Mouse (Mus musculus): ENCODE measurements around the gene Sec14l1. TPM values are rescaled to one million over a fixed set of nuclear protein-coding genes. Genes with fewer than 3 reads are reported as not detected.

The Sec14l1 gene
- total and polyA plus RNA-seq, 3 experiments, result 42.0 to 55.9 TPM; not detected in 1

DNA sequence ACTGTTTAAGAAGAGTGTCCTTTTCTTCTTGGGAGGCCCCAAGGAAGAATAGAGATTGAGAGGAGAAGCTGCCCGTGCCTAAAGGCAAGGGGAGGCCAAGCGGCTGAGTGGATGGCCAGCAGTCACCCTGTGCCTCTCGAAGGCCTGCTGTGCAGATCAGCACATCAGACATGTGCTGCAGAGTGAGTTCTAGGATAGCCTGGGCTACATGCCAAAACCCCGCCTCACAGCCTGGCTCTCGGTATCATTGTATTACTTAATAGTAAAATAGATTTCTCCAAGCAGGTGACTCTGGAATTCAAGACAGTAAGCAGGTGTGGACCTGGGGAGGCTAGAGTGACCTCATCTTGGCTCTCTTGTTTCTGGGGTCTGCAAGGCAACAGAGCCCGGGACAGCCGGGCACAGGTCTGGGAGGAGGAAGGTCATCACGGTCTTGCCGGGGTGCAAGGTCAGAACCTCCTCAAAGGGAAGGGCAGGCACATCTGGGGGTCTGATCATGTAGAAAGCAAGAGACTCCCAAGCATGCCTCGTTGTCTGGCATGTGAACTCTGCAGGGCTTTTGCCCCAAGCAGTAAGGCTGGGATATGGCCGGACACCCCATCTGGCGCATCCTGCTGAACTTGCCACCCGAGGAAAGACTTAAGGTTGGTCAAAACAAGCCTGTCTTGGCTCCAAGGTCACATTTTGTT is 44.4 kb downstream of the Sec14l1 start:
- peak; percentile 55 for DNase-seq (ENCODE audit: low read depth, low spot score)
- no peak overlapping the region for H3K27ac ChIP-seq (ENCODE audit: control insufficient read depth, low read depth, low read length)
- no peaks in the 10 kb centered on the region for H3K27me3 ChIP-seq (ENCODE audit: control insufficient read depth in 1 of 2, insufficient read depth in 2 of 2, low read length in 2 of 2)
- no peaks in the 10 kb centered on the region; a peak in 1 of 4 replicates for H3K36me3 ChIP-seq (ENCODE audit: control insufficient read depth in 1 of 2, insufficient read depth in 2 of 2, low read length in 2 of 2)
- no peak overlapping the region for H3K9ac ChIP-seq (ENCODE audit: control insufficient read depth, low read depth, low read length, poor library complexity, severe bottlenecking)
- no peaks in the 10 kb centered on the region for H3K79me2 ChIP-seq (ENCODE audit: control insufficient read depth, insufficient read depth, low read length, poor library complexity)
- H3K4me3 ChIP-seq (ENCODE audit: control insufficient read depth in 1 of 2, insufficient read depth in 1 of 2, low read depth in 2 of 2, low read length in 2 of 2), result no peak overlapping the region
- H3K4me1 ChIP-seq (ENCODE audit: control insufficient read depth in 1 of 2, insufficient read depth in 2 of 2, low read length in 2 of 2), result peaks cover 0 to 2% of the 10 kb centered on the region in 2 experiments; a peak in 2 of 4 replicates
- H3K9me3 ChIP-seq (replicated peaks; ENCODE audit: insufficient read depth, low read length), result no peaks in the 10 kb centered on the region
- no peak for TF ChIP-seq ZC3H11A (IDR thresholded peaks at IDR 0.05; ENCODE audit: low read depth, low read length)
- TF ChIP-seq MAFK (IDR thresholded peaks at IDR 0.05; ENCODE audit: borderline replicate concordance, low read depth, low read length), result no peak
- TF ChIP-seq MAX (IDR thresholded peaks at IDR 0.05; ENCODE audit: low read length), result peak; percentile 59; the same call in 1 of the 2 replicates
- no peak for TF ChIP-seq POLR2AphosphoS5 (IDR thresholded peaks at IDR 0.05; ENCODE audit: borderline replicate concordance, low read depth, low read length)
- no peak for TF ChIP-seq MAZ (IDR thresholded peaks at IDR 0.05; ENCODE audit: low read depth, low read length)
- no peak for TF ChIP-seq POLR2AphosphoS2 (IDR thresholded peaks at IDR 0.05; ENCODE audit: low read length)
- no peak for TF ChIP-seq CHD1 (IDR thresholded peaks at IDR 0.05; ENCODE audit: low read depth, low read length)
- TF ChIP-seq MXI1 (IDR thresholded peaks at IDR 0.05; ENCODE audit: low read depth, low read length), result peak; percentile 31; the same call in 1 of the 2 replicates
- TF ChIP-seq USF2 (IDR thresholded peaks at IDR 0.05; ENCODE audit: borderline replicate concordance in 1 of 2, insufficient read depth in 1 of 2, low read depth in 1 of 2, low read length in 2 of 2), result no peak
- no peak for TF ChIP-seq EP300 (IDR thresholded peaks at IDR 0.05; ENCODE audit: low read depth in 1 of 2, low read length in 2 of 2)
- TF ChIP-seq HCFC1 (IDR thresholded peaks at IDR 0.05; ENCODE audit: low read depth, low read length), result no peak

DNA sequence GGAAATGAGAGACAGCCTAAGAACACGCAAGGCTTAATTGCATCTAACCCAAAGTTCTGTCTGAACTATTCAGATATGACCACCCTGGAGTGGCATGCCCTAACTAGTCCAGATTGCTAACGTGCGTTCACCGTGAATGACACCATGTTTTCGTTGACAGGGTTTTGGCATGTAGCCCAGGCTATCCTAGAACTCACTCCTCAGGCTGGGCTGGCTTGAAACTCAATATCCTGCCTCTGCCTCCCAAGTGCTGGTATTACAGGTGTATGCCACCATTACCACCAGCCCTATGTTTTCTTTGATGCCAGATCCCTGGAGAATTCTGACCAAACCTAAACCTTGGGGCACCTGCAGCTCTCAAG is 45.0 kb downstream of the Sec14l1 start:
- Histone ChIP-seq H3K9me3 (replicated peaks; ENCODE audit: insufficient read depth, low read length) (no peaks in the 10 kb centered on the region), H3K79me2 (ENCODE audit: control insufficient read depth, insufficient read depth, low read length, poor library complexity) (no peaks in the 10 kb centered on the region), H3K4me1 (ENCODE audit: control insufficient read depth in 1 of 2, insufficient read depth in 2 of 2, low read length in 2 of 2) (no peaks in the 10 kb centered on the region; a peak in 1 of 4 replicates), H3K9ac (ENCODE audit: control insufficient read depth, low read depth, low read length, poor library complexity, severe bottlenecking) (no peak overlapping the region), H3K27ac (ENCODE audit: control insufficient read depth, low read depth, low read length) (no peak overlapping the region), H3K27me3 (ENCODE audit: control insufficient read depth in 1 of 2, insufficient read depth in 2 of 2, low read length in 2 of 2) (no peaks in the 10 kb centered on the region), H3K36me3 (ENCODE audit: control insufficient read depth in 1 of 2, insufficient read depth in 2 of 2, low read length in 2 of 2) (no peaks in the 10 kb centered on the region; a peak in 1 of 4 replicates), H3K4me3 (ENCODE audit: control insufficient read depth in 1 of 2, insufficient read depth in 1 of 2, low read depth in 2 of 2, low read length in 2 of 2) (no peak overlapping the region)
- no peak for TF ChIP-seq ELF1 (IDR thresholded peaks at IDR 0.05; ENCODE audit: low read depth, low read length)
- TF ChIP-seq HCFC1 (IDR thresholded peaks at IDR 0.05; ENCODE audit: low read depth, low read length), result no peak
- no peak for TF ChIP-seq RCOR1 (IDR thresholded peaks at IDR 0.05; ENCODE audit: low read depth, low read length)
- TF ChIP-seq USF2 (IDR thresholded peaks at IDR 0.05; ENCODE audit: borderline replicate concordance in 1 of 2, insufficient read depth in 1 of 2, low read depth in 1 of 2, low read length in 2 of 2), result no peak
- no peak for TF ChIP-seq CHD1 (IDR thresholded peaks at IDR 0.05; ENCODE audit: low read depth, low read length)
- no peak for TF ChIP-seq CTCF (IDR thresholded peaks at IDR 0.05 in 2 of 3, conservative IDR thresholded peaks at IDR 0.05 in 1 of 3; ENCODE audit: control insufficient read depth in 1 of 3, insufficient read depth in 1 of 3, low read depth in 2 of 3, low read length in 3 of 3, poor library complexity in 1 of 3, severe bottlenecking in 1 of 3)
- no peak for TF ChIP-seq TAL1 (IDR thresholded peaks at IDR 0.05; ENCODE audit: low read length)
- TF ChIP-seq MAX (IDR thresholded peaks at IDR 0.05; ENCODE audit: low read length), result no peak
- TF ChIP-seq NRF1 (IDR thresholded peaks at IDR 0.05; ENCODE audit: insufficient read depth, low read depth, low read length, poor library complexity, severe bottlenecking), result no peak
- TF ChIP-seq NELFE (IDR thresholded peaks at IDR 0.05; ENCODE audit: low read depth, low read length), result no peak
- TF ChIP-seq GABPA (IDR thresholded peaks at IDR 0.05; ENCODE audit: low read depth, low read length), result no peak
- TF ChIP-seq ZMIZ1 (IDR thresholded peaks at IDR 0.05; ENCODE audit: low read depth, low read length), result no peak
- no peak for TF ChIP-seq ZNF384 (IDR thresholded peaks at IDR 0.05; ENCODE audit: low read depth, low read length)
- no peak for TF ChIP-seq KAT2A (conservative IDR thresholded peaks at IDR 0.05; ENCODE audit: low read depth, low read length)
- TF ChIP-seq E2F4 (IDR thresholded peaks at IDR 0.05; ENCODE audit: borderline replicate concordance, low read depth, low read length), result no peak
- TF ChIP-seq UBTF (IDR thresholded peaks at IDR 0.05; ENCODE audit: borderline replicate concordance, insufficient read depth, low read depth, low read length), result no peak
- no peak for TF ChIP-seq ZKSCAN1 (IDR thresholded peaks at IDR 0.05; ENCODE audit: low read depth, low read length)
- TF ChIP-seq USF1 (IDR thresholded peaks at IDR 0.05; ENCODE audit: low read depth, low read length), result no peak
- TF ChIP-seq SMC3 (IDR thresholded peaks at IDR 0.05; ENCODE audit: low read depth, low read length), result no peak
- TF ChIP-seq POLR2AphosphoS5 (IDR thresholded peaks at IDR 0.05; ENCODE audit: borderline replicate concordance, low read depth, low read length), result no peak
- no peak for DNase-seq (ENCODE audit: low read depth, low spot score)

All from MEL (cell line).